Mouse (Mus musculus): Measurements from ENCODE around the gene Slc12a6.

The Slc12a6 gene

GRCm38 (mm10) chr2:112265448-112266241 lies at the start of gene Slc12a6:
Gene Slc12a6 (plus strand): TSS chr2:112265825.
- peak; percentile 94 for DNase-seq (ENCODE audit: low spot score)

GRCm38 (mm10) chr2:112215977-112216376 lies 49.6 kb upstream of the Slc12a6 start:
- no peak for DNase-seq (ENCODE audit: low spot score)

GRCm38 (mm10) chr2:112217614-112218013 lies 48.0 kb upstream of the Slc12a6 start:
- no peak for DNase-seq (ENCODE audit: low spot score)

GRCm38 (mm10) chr2:112220880-112221279 lies 44.7 kb upstream of the Slc12a6 start:
- DNase-seq (ENCODE audit: low spot score) = no peak

- no peak for DNase-seq (ENCODE audit: low spot score)
Measured at GRCm38 (mm10) chr2:112222607-112223006, 43.0 kb upstream of the Slc12a6 start.

- DNase-seq (ENCODE audit: low spot score) = no peak
Measured at GRCm38 (mm10) chr2:112224356-112224755, 41.3 kb upstream of the Slc12a6 start.

- DNase-seq (ENCODE audit: low spot score) = no peak
Measured at GRCm38 (mm10) chr2:112232623-112233022, 33.0 kb upstream of the Slc12a6 start.

GRCm38 (mm10) chr2:112236620-112237019 lies 29.0 kb upstream of the Slc12a6 start:
- no peak for DNase-seq (ENCODE audit: low spot score)

GRCm38 (mm10) chr2:112238006-112238405 lies 27.6 kb upstream of the Slc12a6 start:
- DNase-seq (ENCODE audit: low spot score) = no peak

- peak; percentile 92 for DNase-seq (ENCODE audit: low spot score)
Measured at GRCm38 (mm10) chr2:112239212-112239934, 26.3 kb upstream of the Slc12a6 start, which contains the start of gene Lpcat4. Gene Lpcat4 (plus strand): TSS chr2:112239468.

- no peak for DNase-seq (ENCODE audit: low spot score)
Measured at GRCm38 (mm10) chr2:112239935-112240721, 25.5 kb upstream of the Slc12a6 start.

GRCm38 (mm10) chr2:112241787-112242186 lies 23.8 kb upstream of the Slc12a6 start:
- no peak for DNase-seq (ENCODE audit: low spot score)

- no peak for DNase-seq (ENCODE audit: low spot score)
Measured at GRCm38 (mm10) chr2:112245307-112245706, 20.3 kb upstream of the Slc12a6 start.

- no peak for DNase-seq (ENCODE audit: low spot score)
Measured at GRCm38 (mm10) chr2:112246193-112246592, 19.4 kb upstream of the Slc12a6 start.

- DNase-seq (ENCODE audit: low spot score) = no peak
Measured at GRCm38 (mm10) chr2:112247323-112247722, 18.3 kb upstream of the Slc12a6 start.

- DNase-seq (ENCODE audit: low spot score) = no peak
Measured at GRCm38 (mm10) chr2:112249780-112250453, 15.7 kb upstream of the Slc12a6 start.

GRCm38 (mm10) chr2:112254675-112255515 lies 10.7 kb upstream of the Slc12a6 start:
- DNase-seq (ENCODE audit: low spot score) = no peak

- DNase-seq (ENCODE audit: low spot score) = no peak
Measured at GRCm38 (mm10) chr2:112259241-112259962, 6.2 kb upstream of the Slc12a6 start, which contains the start of gene Nutm1. Gene Nutm1 (minus strand): TSS chr2:112259291.

GRCm38 (mm10) chr2:112261748-112262653 lies 3.6 kb upstream of the Slc12a6 start, which contains the start of gene Nop10:
Gene Nop10 (plus strand): TSS chr2:112261926.
- peak; percentile 83 for DNase-seq (ENCODE audit: low spot score)

Measured in testis, postnatal 10 days (tissue).